Mouse (Mus musculus): Measurements from ENCODE around the gene Mtrf1.

DNA sequence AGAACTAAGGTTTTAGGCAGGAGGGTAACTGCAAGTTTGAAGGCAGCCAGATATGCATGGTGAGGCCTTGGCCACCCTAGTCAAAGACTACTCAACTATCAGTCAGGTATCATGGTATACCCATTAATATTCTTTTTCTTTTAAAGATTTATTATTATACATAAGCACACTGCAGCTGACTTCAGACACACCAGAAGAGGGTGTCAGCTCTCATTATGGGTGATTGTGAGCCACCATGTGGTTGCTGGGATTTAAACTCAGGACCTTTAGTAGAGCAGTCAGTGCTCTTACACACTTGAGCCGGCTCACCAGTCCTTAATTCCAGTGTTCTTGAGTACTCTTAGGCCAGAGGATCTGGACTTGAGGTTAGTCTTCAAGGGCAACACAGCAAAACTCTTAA lies 62.8 kb downstream of the Mtrf1 start:
- TF ChIP-seq CTCF (IDR thresholded peaks at IDR 0.05; ENCODE audit: insufficient read depth, low read depth, low read length) (no peak), POLR2A (IDR thresholded peaks at IDR 0.05; ENCODE audit: insufficient read depth, low read depth, low read length) (no peak)
